Mouse (Mus musculus) olfactory bulb, adult 2 months (tissue): Measurements from ENCODE around the gene Zfp40. TPM values are rescaled to one million over a fixed set of nuclear protein-coding genes. Genes with fewer than 3 reads are reported as not detected.
"Not testable (repeated sequence)": the region's sequence is repeated elsewhere in the genome, so short reads cannot be mapped to it uniquely, and the experiment has no call there.

Experiments used
- H3K27ac ChIP-seq: fragments of 200-500 bp; 2 replicates; pipeline ENCODE4 v1.5.1; 2012; ENCODE audit warnings: low read depth, low read length; ENCODE audit not compliant: insufficient read depth
- H3K4me1 ChIP-seq: fragments of 200-500 bp; 2 replicates; pipeline ENCODE4 v1.6.1; 2012; ENCODE audit warnings: low read length; ENCODE audit not compliant: control insufficient read depth, insufficient read depth
- H3K4me3 ChIP-seq: fragments of 200-500 bp; 2 replicates; pipeline ENCODE4 v1.5.1; 2012; ENCODE audit warnings: mild to moderate bottlenecking, low read depth, low read length, moderate library complexity; ENCODE audit not compliant: insufficient read depth
- CTCF ChIP-seq: fragments of 200-500 bp; IDR thresholded peaks from 2 replicates; pipeline ENCODE4 v1.5.1; 2012; ENCODE audit warnings: low read depth, mild to moderate bottlenecking, low read length, moderate library complexity; ENCODE audit not compliant: insufficient read depth
- POLR2A ChIP-seq: fragments of 200-500 bp; IDR thresholded peaks from 2 replicates; pipeline ENCODE4 v1.6.1; 2012; ENCODE audit warnings: mild to moderate bottlenecking, low read depth, low read length, moderate library complexity; ENCODE audit not compliant: insufficient read depth
- WGBS: fragments of 180-500 bp; shearing (Covaris S2); methylation state at CpG from one replicate; pipeline ENCODE4 v1.1.7; 2018; 5-methylcytosine and 5-hydroxymethylcytosine counted together
- polyA plus RNA-seq: library from polyadenylated mRNA; stranded (reverse); fragments of >200 nt; gene quantifications from 2 replicates; pipeline ENCODE4 v1.2.4, GENCODE M21; 2012; ENCODE audit warnings: low replicate concordance; ENCODE audit not compliant: missing spikeins, insufficient read depth, insufficient read length

The Zfp40 gene
- polyA plus RNA-seq, result not detected in 2 replicates

DNA sequence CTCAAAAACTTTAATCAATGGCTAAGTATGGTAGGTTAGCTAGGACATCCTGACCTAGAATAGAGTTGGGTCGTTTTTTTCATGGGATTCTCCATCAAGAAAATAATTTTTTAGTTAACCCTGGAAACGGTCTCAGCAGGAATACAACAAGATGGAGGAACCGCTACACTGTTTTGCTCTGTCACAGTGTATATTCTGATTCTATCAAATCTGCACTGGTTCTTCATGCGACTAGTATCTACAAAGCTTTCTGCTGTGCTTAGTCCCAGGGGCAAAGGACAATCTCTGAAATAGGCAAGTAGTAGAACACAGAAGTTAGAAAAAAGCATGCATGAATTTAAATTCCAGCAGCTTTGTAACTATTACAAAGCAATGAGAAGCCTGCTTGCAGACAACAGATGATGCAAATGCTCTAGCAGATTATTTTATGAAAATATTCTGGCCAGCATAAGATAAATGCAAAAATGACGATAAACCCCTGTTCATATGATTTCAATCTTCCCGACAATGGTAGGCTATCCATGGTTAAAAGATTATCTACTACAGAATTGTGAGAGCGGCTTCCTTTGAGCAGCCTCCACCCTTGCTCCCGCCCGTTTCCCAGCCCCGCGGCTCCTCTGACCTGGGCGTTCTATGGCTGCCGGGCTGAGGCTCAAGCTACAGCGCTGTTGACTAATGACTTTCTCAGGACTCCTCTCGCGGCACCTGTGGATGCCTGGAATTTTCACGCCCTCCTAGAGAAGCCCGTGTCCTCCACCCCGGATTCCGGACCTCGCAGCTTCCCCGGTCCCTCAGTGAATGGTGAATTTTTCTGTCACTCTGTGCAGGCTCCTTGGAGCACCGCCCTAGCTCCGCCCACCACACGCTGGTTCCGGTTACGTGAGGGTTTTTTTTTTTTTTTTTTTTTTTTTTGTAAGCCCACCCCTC lies at the start of gene Zfp40:
Gene Zfp40, minus strand, starts transcription at position 800 of the 927 bp plus-strand sequence.
- H3K4me1 ChIP-seq, result no peaks in the 10 kb centered on the region
- H3K27ac ChIP-seq, result peak within 1 kb of the TSS; percentile 58
- WGBS, result 1% methylated on average over 27 of the region's 27 CpGs
- H3K4me3 ChIP-seq, result peak within 1 kb of the TSS; percentile 98
- TF ChIP-seq POLR2A, result no peak; the same call in 1 of the 2 replicates
- TF ChIP-seq CTCF, result no peak

GRCm38 (mm10) chr17:23218320-23218719 lies 25.3 kb upstream of the Zfp40 start:
- WGBS, result 90% methylated on average over 2 of the region's 2 CpGs
- H3K4me3 ChIP-seq, result no peak overlapping the region
- TF ChIP-seq POLR2A (no peak), CTCF (no peak)
- H3K4me1 ChIP-seq, result no peaks in the 10 kb centered on the region
- no peak overlapping the region for H3K27ac ChIP-seq

DNA sequence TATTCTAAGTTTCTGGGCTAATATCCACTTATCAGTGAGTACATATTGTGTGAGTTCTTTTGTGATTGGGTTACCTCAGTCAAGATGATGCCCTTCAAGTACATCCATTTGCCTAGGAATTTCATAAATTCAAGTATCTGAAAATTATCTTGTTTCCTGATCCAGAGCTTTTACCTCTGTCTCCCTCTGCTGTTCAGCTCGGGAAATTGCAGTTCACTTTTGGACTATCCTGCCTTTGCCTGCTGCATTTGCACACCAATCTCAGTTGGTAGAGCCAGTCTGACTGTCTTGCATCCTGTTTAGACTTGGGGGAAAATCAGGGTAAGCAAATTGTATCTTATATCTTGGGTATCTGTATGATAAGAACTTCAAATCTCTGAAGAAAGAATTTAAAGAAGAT lies 6.8 kb upstream of the Zfp40 start:
- H3K27ac ChIP-seq, H3K4me3 ChIP-seq, H3K4me1 ChIP-seq: not testable (repeated sequence)
- 0% methylated on average over 1 of the region's 1 CpGs for WGBS

DNA sequence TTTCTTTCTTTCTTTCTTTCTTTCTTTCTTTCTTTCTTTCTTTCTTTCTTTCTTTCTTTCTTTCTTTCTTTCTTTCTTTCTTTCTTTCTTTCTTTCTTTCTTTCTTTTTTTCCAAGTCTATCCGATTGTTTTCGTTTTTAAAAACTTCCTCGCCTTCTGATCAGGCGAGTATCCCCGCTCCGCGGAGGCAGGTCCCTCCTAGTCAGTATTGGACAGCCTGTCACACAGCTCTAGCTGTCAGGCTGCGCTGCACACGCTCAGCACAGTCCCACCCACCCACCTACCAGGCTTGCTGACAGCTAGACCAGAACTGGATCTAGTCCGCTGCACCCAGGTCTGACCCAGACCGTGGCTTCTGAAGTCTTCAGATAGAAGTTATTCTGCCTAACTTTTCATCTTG lies 389 bp upstream of the Zfp40 start:
- no peak for TF ChIP-seq CTCF
- TF ChIP-seq POLR2A, result no peak

DNA sequence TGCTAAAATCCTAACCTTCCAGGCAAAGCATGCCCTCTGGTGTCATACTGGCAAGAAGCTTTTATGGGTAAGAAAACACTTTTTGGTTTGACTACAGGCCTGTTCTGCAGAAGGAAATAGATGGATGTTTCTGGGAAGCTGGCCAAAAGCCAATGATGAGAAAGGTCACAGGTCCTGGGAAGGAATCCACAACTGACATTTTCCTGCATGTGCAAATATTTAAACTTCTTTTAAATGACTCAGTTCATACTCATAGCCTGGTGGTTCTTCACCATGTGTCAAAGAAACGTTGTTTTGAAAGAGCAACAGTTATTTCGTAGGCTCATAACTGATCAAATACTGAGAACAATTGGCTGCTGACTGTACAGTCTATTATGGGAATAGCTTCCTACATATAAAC lies 5.4 kb downstream of the Zfp40 start:
- WGBS, result 79% methylated on average over 2 of the region's 2 CpGs
- H3K27ac ChIP-seq, result no peak overlapping the region
- H3K4me1 ChIP-seq, result no peaks in the 10 kb centered on the region
- TF ChIP-seq POLR2A (no peak), CTCF (no peak)
- no peak overlapping the region for H3K4me3 ChIP-seq

More for the DNA sequence above, 389 bp upstream of the Zfp40 start:
- Histone ChIP-seq H3K4me3 (peak overlapping the region; percentile 68), H3K27ac (no peak overlapping the region), H3K4me1 (no peaks in the 10 kb centered on the region)
- WGBS, result 0% methylated on average over 11 of the region's 11 CpGs

Other genes with a start within 250 kb of the Zfp40 start
- gene Vmn2r-ps130, start 132.1 kb downstream of the Zfp40 start, polyA plus RNA-seq, result not detected in 2 replicates
- not detected in 2 replicates for gene Vmn2r114, start 119.3 kb upstream of the Zfp40 start, polyA plus RNA-seq
- not detected in 2 replicates for gene Vmn2r115, start 150.5 kb upstream of the Zfp40 start, polyA plus RNA-seq
- not detected in 2 replicates for gene Vmn2r116, start 191.4 kb upstream of the Zfp40 start, polyA plus RNA-seq